Mouse (Mus musculus): ENCODE measurements around the gene Kctd19. TPM values are rescaled to one million over a fixed set of nuclear protein-coding genes. Genes with fewer than 3 reads are reported as not detected.
A peak's percentile ranks its signal among the peaks of the same experiment; 100 is the strongest.

The Kctd19 gene
- total RNA-seq, 2 experiments from 2014 or later = not detected

- DNase-seq (ENCODE audit: low spot score in 2 of 2) = no peak
Observed at GRCm38 (mm10) chr8:105426878-105427277, 13.6 kb upstream of the Kctd19 start.

- DNase-seq (ENCODE audit: low spot score in 2 of 2) = no peak
Observed at GRCm38 (mm10) chr8:105422006-105422405, 8.7 kb upstream of the Kctd19 start.

GRCm38 (mm10) chr8:105419800-105420199, 6.5 kb upstream of the Kctd19 start:
- DNase-seq (ENCODE audit: low spot score in 2 of 2) = no peak

- no peak for DNase-seq (ENCODE audit: low spot score in 2 of 2)
Observed at GRCm38 (mm10) chr8:105418992-105419391, 5.7 kb upstream of the Kctd19 start.

- no peak for DNase-seq (ENCODE audit: low spot score in 2 of 2)
Observed at GRCm38 (mm10) chr8:105409947-105410346, 3.4 kb downstream of the Kctd19 start.

- DNase-seq (ENCODE audit: low spot score in 2 of 2) = no peak
Observed at GRCm38 (mm10) chr8:105408331-105408730, 5.0 kb downstream of the Kctd19 start.

GRCm38 (mm10) chr8:105406416-105406815, 6.9 kb downstream of the Kctd19 start:
- DNase-seq (ENCODE audit: low spot score in 2 of 2) = peak; percentile 16 to 45

- no peak for DNase-seq (ENCODE audit: low spot score in 2 of 2)
Observed at GRCm38 (mm10) chr8:105404496-105404895, 8.8 kb downstream of the Kctd19 start.

- DNase-seq (ENCODE audit: low spot score in 2 of 2) = no peak
Observed at GRCm38 (mm10) chr8:105403467-105403866, 9.8 kb downstream of the Kctd19 start.

GRCm38 (mm10) chr8:105400016-105400415, 13.3 kb downstream of the Kctd19 start:
- DNase-seq (ENCODE audit: low spot score in 2 of 2) = no peak

- DNase-seq (ENCODE audit: low spot score in 2 of 2) = peak in 1 of 2 experiments; percentile 56
Observed at GRCm38 (mm10) chr8:105397747-105398146, 15.6 kb downstream of the Kctd19 start.

- DNase-seq (ENCODE audit: low spot score in 2 of 2) = no peak
Observed at GRCm38 (mm10) chr8:105393915-105394314, 19.4 kb downstream of the Kctd19 start.

- DNase-seq (ENCODE audit: low spot score in 2 of 2) = no peak
Observed at GRCm38 (mm10) chr8:105393089-105393787, 20.1 kb downstream of the Kctd19 start.

GRCm38 (mm10) chr8:105389096-105389495, 24.2 kb downstream of the Kctd19 start:
- no peak for DNase-seq (ENCODE audit: low spot score in 2 of 2)

GRCm38 (mm10) chr8:105387151-105387550, 26.2 kb downstream of the Kctd19 start:
- DNase-seq (ENCODE audit: low spot score in 2 of 2) = no peak

GRCm38 (mm10) chr8:105384070-105384469, 29.2 kb downstream of the Kctd19 start:
- DNase-seq (ENCODE audit: low spot score in 2 of 2) = no peak

- no peak for DNase-seq (ENCODE audit: low spot score in 2 of 2)
Observed at GRCm38 (mm10) chr8:105380308-105380707, 33.0 kb downstream of the Kctd19 start.

- peak; percentile 57 to 64 for DNase-seq (ENCODE audit: low spot score in 2 of 2)
Observed at GRCm38 (mm10) chr8:105378673-105379072, 34.6 kb downstream of the Kctd19 start.

- peak; percentile 34 to 37 for DNase-seq (ENCODE audit: low spot score in 2 of 2)
Observed at GRCm38 (mm10) chr8:105374513-105374966, 38.8 kb downstream of the Kctd19 start.

- no peak for DNase-seq (ENCODE audit: low spot score in 2 of 2)
Observed at GRCm38 (mm10) chr8:105373032-105373431, 40.3 kb downstream of the Kctd19 start, which contains the start of gene Plekhg4. TSS of gene Plekhg4 (plus strand) at chr8:105373274.

GRCm38 (mm10) chr8:105372473-105372872, 40.8 kb downstream of the Kctd19 start:
- no peak for DNase-seq (ENCODE audit: low spot score in 2 of 2)

GRCm38 (mm10) chr8:105367107-105367506, 46.2 kb downstream of the Kctd19 start:
- no peak for DNase-seq (ENCODE audit: low spot score in 2 of 2)
